Mouse (Mus musculus) 3T3-L1 (cell line): ENCODE results near the gene Zmat3.

Experiments
- DNase-seq: peaks from one replicate; pipeline ENCODE4 v3.0.0-alpha.2; 2015; ENCODE audit warnings: low read depth, low spot score

Gene Zmat3

GRCm38 (mm10) chr3:32372470-32372869 is 6.7 kb upstream of the Zmat3 start:
- no peak for DNase-seq

- DNase-seq: no peak
Observed at GRCm38 (mm10) chr3:32371957-32372356, 6.1 kb upstream of the Zmat3 start.

GRCm38 (mm10) chr3:32367516-32367915 is 1.7 kb upstream of the Zmat3 start:
- DNase-seq: peak; percentile 75

GRCm38 (mm10) chr3:32366246-32366734 is 476 bp upstream of the Zmat3 start:
- DNase-seq: no peak

GRCm38 (mm10) chr3:32364841-32365545 is 821 bp downstream of the Zmat3 start:
- peak; percentile 61 for DNase-seq

- peak; percentile 79 for DNase-seq
Observed at GRCm38 (mm10) chr3:32364195-32364594, 1.6 kb downstream of the Zmat3 start.

GRCm38 (mm10) chr3:32361221-32361620 is 4.6 kb downstream of the Zmat3 start:
- DNase-seq: no peak

- DNase-seq: no peak
Observed at GRCm38 (mm10) chr3:32347881-32348280, 17.9 kb downstream of the Zmat3 start.

- DNase-seq: no peak
Observed at GRCm38 (mm10) chr3:32345249-32345648, 20.6 kb downstream of the Zmat3 start.

GRCm38 (mm10) chr3:32344825-32345224 is 21.0 kb downstream of the Zmat3 start:
- no peak for DNase-seq

- DNase-seq: no peak
Observed at GRCm38 (mm10) chr3:32343371-32343770, 22.4 kb downstream of the Zmat3 start.

GRCm38 (mm10) chr3:32341434-32341833 is 24.4 kb downstream of the Zmat3 start:
- no peak for DNase-seq

GRCm38 (mm10) chr3:32338231-32338630 is 27.6 kb downstream of the Zmat3 start:
- no peak for DNase-seq

- DNase-seq: no peak
Observed at GRCm38 (mm10) chr3:32337770-32338169, 28.0 kb downstream of the Zmat3 start.

- no peak for DNase-seq
Observed at GRCm38 (mm10) chr3:32334901-32335300, 30.9 kb downstream of the Zmat3 start.

GRCm38 (mm10) chr3:32333456-32334086 is 32.2 kb downstream of the Zmat3 start:
- peak; percentile 92 for DNase-seq

- no peak for DNase-seq
Observed at GRCm38 (mm10) chr3:32317901-32318416, 47.9 kb downstream of the Zmat3 start.

- DNase-seq: no peak
Observed at GRCm38 (mm10) chr3:32317165-32317900, 48.5 kb downstream of the Zmat3 start.

- DNase-seq: no peak
Observed at GRCm38 (mm10) chr3:32314746-32315145, 51.1 kb downstream of the Zmat3 start.

GRCm38 (mm10) chr3:32304171-32304570 is 61.6 kb downstream of the Zmat3 start:
- DNase-seq: no peak

GRCm38 (mm10) chr3:32292001-32292400 is 73.8 kb downstream of the Zmat3 start:
- DNase-seq: no peak
